Mouse (Mus musculus) MEL (cell line): ENCODE measurements around the gene Gm17359. TPM values are rescaled to one million over a fixed set of nuclear protein-coding genes. Genes with fewer than 3 reads are reported as not detected.

ENCODE experiments used
- DNase-seq: peaks from one replicate; pipeline ENCODE4 v3.0.0; 2011; ENCODE audit warnings: low read depth, low spot score
- H3K27ac ChIP-seq: 2 replicates; pipeline ENCODE4 v1.5.1; 2012; ENCODE audit warnings: low read depth, mild to moderate bottlenecking, control low read depth, low read length, moderate library complexity; ENCODE audit not compliant: control insufficient read depth
- H3K27me3 ChIP-seq, 2 experiments: fragments of 150-350 bp in 1 of 2; sonication (generic) in 1 of 2; 2 replicates each; pipeline ENCODE4 v1.6.1; 2012; ENCODE audit warnings: low read length in 2 of 2, mild to moderate bottlenecking in 2 of 2, improper control_type of control experiment in 1 of 2, moderate library complexity in 1 of 2; ENCODE audit not compliant: insufficient read depth in 2 of 2, control insufficient read depth in 1 of 2
- H3K36me3 ChIP-seq, 2 experiments: 2 replicates each; pipeline ENCODE4 v1.6.1; 2012 to 2014; ENCODE audit warnings: low read length in 2 of 2, improper control_type of control experiment in 1 of 2, inconsistent platforms in 1 of 2, mild to moderate bottlenecking in 1 of 2; ENCODE audit not compliant: insufficient read depth in 2 of 2, control insufficient read depth in 1 of 2
- H3K4me1 ChIP-seq, 2 experiments: fragments of 150-350 bp in 1 of 2; sonication (generic) in 1 of 2; 2 replicates each; pipeline ENCODE4 v1.6.1; 2012; ENCODE audit warnings: low read length in 2 of 2, improper control_type of control experiment in 1 of 2, mild to moderate bottlenecking in 1 of 2; ENCODE audit not compliant: insufficient read depth in 2 of 2, control insufficient read depth in 1 of 2
- H3K4me3 ChIP-seq, 2 experiments: fragments of 150-350 bp in 1 of 2; sonication (generic) in 1 of 2; 2 replicates each; pipeline ENCODE4 v1.5.1; 2012; ENCODE audit warnings: low read depth in 2 of 2, low read length in 2 of 2, mild to moderate bottlenecking in 2 of 2, moderate library complexity in 2 of 2, control low read depth in 1 of 2, improper control_type of control experiment in 1 of 2; ENCODE audit not compliant: control insufficient read depth in 1 of 2, insufficient read depth in 1 of 2
- H3K79me2 ChIP-seq: 2 replicates; pipeline ENCODE4 v1.6.1; 2012; ENCODE audit warnings: mild to moderate bottlenecking, low read length, moderate library complexity; ENCODE audit not compliant: control insufficient read depth, poor library complexity, insufficient read depth
- H3K9ac ChIP-seq: 2 replicates; pipeline ENCODE4 v1.6.1; 2012; ENCODE audit warnings: low read depth, mild to moderate bottlenecking, control low read depth, low read length, moderate library complexity; ENCODE audit not compliant: control insufficient read depth, poor library complexity, severe bottlenecking
- H3K9me3 ChIP-seq: fragments of 150-350 bp; sonication (generic); replicated peaks from 2 replicates; pipeline ENCODE4 v1.6.1; 2012; ENCODE audit warnings: mild to moderate bottlenecking, low read length, improper control_type of control experiment, moderate library complexity; ENCODE audit not compliant: insufficient read depth
- BHLHE40 ChIP-seq: IDR thresholded peaks from 2 replicates; pipeline ENCODE4 v1.6.1; 2012; ENCODE audit warnings: low read depth, mild to moderate bottlenecking, inconsistent platforms, low read length, improper control_type of control experiment, borderline replicate concordance
- CHD1 ChIP-seq: IDR thresholded peaks from 2 replicates; pipeline ENCODE4 v1.6.1; 2012; ENCODE audit warnings: low read depth, mild to moderate bottlenecking, inconsistent platforms, low read length, improper control_type of control experiment
- CHD2 ChIP-seq: IDR thresholded peaks from 2 replicates; pipeline ENCODE4 v1.6.1; 2011; ENCODE audit warnings: low read length, improper control_type of control experiment
- CTCF ChIP-seq, 3 experiments: IDR thresholded peaks in 2 of 3; conservative IDR thresholded peaks in 1 of 3; 2 replicates each; pipeline ENCODE4 v1.5.1; 2011 to 2012; ENCODE audit warnings: low read length in 3 of 3, low read depth in 2 of 3, mild to moderate bottlenecking in 2 of 3, improper control_type of control experiment in 1 of 3, inconsistent platforms in 1 of 3, mixed read lengths in 1 of 3, moderate library complexity in 1 of 3; ENCODE audit not compliant: control insufficient read depth in 1 of 3, insufficient read depth in 1 of 3, poor library complexity in 1 of 3, severe bottlenecking in 1 of 3
- ELF1 ChIP-seq: IDR thresholded peaks from 2 replicates; pipeline ENCODE4 v1.6.1; 2014; ENCODE audit warnings: low read depth, mild to moderate bottlenecking, inconsistent platforms, low read length, improper control_type of control experiment, moderate library complexity
- EP300 ChIP-seq, 2 experiments: IDR thresholded peaks; 2 replicates each; pipeline ENCODE4 v1.6.1; 2011; ENCODE audit warnings: improper control_type of control experiment in 2 of 2, low read length in 2 of 2, low read depth in 1 of 2, mild to moderate bottlenecking in 1 of 2
- ETS1 ChIP-seq: IDR thresholded peaks from 2 replicates; pipeline ENCODE4 v1.6.1; 2012; ENCODE audit warnings: low read depth, mild to moderate bottlenecking, inconsistent platforms, low read length, improper control_type of control experiment, moderate library complexity
- GABPA ChIP-seq: IDR thresholded peaks from 2 replicates; pipeline ENCODE4 v1.6.1; 2012; ENCODE audit warnings: low read depth, mild to moderate bottlenecking, inconsistent platforms, low read length, improper control_type of control experiment, moderate library complexity
- GATA1 ChIP-seq: IDR thresholded peaks from 2 replicates; pipeline ENCODE4 v1.6.1; 2011; ENCODE audit warnings: low read depth, low read length, improper control_type of control experiment
- KAT2A ChIP-seq: conservative IDR thresholded peaks from 2 replicates; pipeline ENCODE4 v1.6.1; 2012; ENCODE audit warnings: low read depth, low read length, improper control_type of control experiment, inconsistent platforms
- MAFK ChIP-seq: IDR thresholded peaks from 2 replicates; pipeline ENCODE4 v1.6.1; 2011; ENCODE audit warnings: low read depth, mild to moderate bottlenecking, low read length, improper control_type of control experiment, borderline replicate concordance
- MEF2A ChIP-seq: IDR thresholded peaks from 2 replicates; pipeline ENCODE4 v1.6.1; 2014; ENCODE audit warnings: low read depth, mild to moderate bottlenecking, inconsistent platforms, low read length, improper control_type of control experiment; ENCODE audit not compliant: poor library complexity, insufficient replicate concordance, severe bottlenecking; ENCODE audit errors: extremely low read depth
- MYB ChIP-seq: IDR thresholded peaks from 2 replicates; pipeline ENCODE4 v1.6.1; 2011; ENCODE audit warnings: mild to moderate bottlenecking, low read depth, low read length, improper control_type of control experiment
- NELFE ChIP-seq: IDR thresholded peaks from 2 replicates; pipeline ENCODE4 v1.6.1; 2011; ENCODE audit warnings: low read depth, low read length, improper control_type of control experiment
- POLR2AphosphoS2 ChIP-seq: IDR thresholded peaks from 2 replicates; pipeline ENCODE4 v1.6.1; 2011; ENCODE audit warnings: low read length, improper control_type of control experiment
- RCOR1 ChIP-seq: IDR thresholded peaks from 2 replicates; pipeline ENCODE4 v1.6.1; 2012; ENCODE audit warnings: low read depth, mild to moderate bottlenecking, inconsistent platforms, low read length, improper control_type of control experiment
- TAL1 ChIP-seq: IDR thresholded peaks from 2 replicates; pipeline ENCODE4 v1.6.1; 2012; ENCODE audit warnings: mild to moderate bottlenecking, inconsistent platforms, low read length, moderate library complexity, mixed read lengths
- TBP ChIP-seq: IDR thresholded peaks from 2 replicates; pipeline ENCODE4 v1.8.0; 2011; ENCODE audit warnings: low read depth, low read length, improper control_type of control experiment
- UBTF ChIP-seq: IDR thresholded peaks from 2 replicates; pipeline ENCODE4 v1.6.1; 2012; ENCODE audit warnings: low read depth, mild to moderate bottlenecking, inconsistent platforms, low read length, improper control_type of control experiment, moderate library complexity, borderline replicate concordance; ENCODE audit not compliant: insufficient read depth
- USF1 ChIP-seq: IDR thresholded peaks from 2 replicates; pipeline ENCODE4 v1.6.1; 2014; ENCODE audit warnings: low read depth, mild to moderate bottlenecking, inconsistent platforms, low read length, improper control_type of control experiment, moderate library complexity
- ZC3H11A ChIP-seq: IDR thresholded peaks from 2 replicates; pipeline ENCODE4 v1.6.1; 2012; ENCODE audit warnings: low read depth, mild to moderate bottlenecking, inconsistent platforms, low read length, improper control_type of control experiment
- polyA plus RNA-seq, 2 experiments: library from polyadenylated mRNA; stranded (reverse) in 1 of 2; unstranded in 1 of 2; fragments of >175 nt in 1 of 2; fragments of >200 nt in 1 of 2; gene quantifications; 2 replicates each; pipeline versions ENCODE4 v1.2.1 to v1.2.4; 2012; ENCODE audit warnings: low replicate concordance in 2 of 2, low read depth in 1 of 2; ENCODE audit not compliant: insufficient read length in 2 of 2, insufficient read depth in 1 of 2, missing spikeins in 1 of 2
- total RNA-seq: library from RNA; depleted of rRNA; stranded (reverse); fragments of 300-350 nt; gene quantifications from 2 replicates; pipeline ENCODE4 v1.2.3, GENCODE M21; 2012

The Gm17359 gene
- total and polyA plus RNA-seq, 3 experiments = 0.15 TPM; not detected in 2

DNA sequence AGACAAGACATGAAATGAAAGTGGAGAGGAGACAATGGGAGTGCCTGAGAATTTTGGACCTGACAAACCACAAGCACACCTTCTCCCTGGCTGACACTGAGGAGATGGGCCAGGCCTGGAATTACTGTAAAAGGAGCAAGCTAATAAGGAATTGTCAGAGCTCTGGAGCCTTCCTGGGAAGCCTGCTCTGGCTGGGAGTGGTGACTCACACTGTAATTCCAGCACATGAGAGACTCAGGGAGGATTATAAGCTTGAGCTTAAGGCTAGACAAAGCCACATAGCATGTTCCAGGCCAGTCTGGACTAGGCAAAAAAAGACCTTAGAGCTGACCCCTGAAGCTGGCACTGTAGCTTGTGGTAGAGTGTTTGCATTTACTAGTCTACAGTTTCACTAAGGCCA lies 24.6 kb upstream of the Gm17359 start:
- Histone ChIP-seq H3K27ac (no peak overlapping the region), H3K9me3 (no peaks in the 10 kb centered on the region), H3K79me2 (no peaks in the 10 kb centered on the region), H3K4me1 (no peaks in the 10 kb centered on the region), H3K27me3 (no peaks in the 10 kb centered on the region; a peak in 2 of 4 replicates), H3K36me3 (no peaks in the 10 kb centered on the region), H3K9ac (no peak overlapping the region), H3K4me3 (no peak overlapping the region)
- TF ChIP-seq NELFE = no peak
- no peak for DNase-seq

DNA sequence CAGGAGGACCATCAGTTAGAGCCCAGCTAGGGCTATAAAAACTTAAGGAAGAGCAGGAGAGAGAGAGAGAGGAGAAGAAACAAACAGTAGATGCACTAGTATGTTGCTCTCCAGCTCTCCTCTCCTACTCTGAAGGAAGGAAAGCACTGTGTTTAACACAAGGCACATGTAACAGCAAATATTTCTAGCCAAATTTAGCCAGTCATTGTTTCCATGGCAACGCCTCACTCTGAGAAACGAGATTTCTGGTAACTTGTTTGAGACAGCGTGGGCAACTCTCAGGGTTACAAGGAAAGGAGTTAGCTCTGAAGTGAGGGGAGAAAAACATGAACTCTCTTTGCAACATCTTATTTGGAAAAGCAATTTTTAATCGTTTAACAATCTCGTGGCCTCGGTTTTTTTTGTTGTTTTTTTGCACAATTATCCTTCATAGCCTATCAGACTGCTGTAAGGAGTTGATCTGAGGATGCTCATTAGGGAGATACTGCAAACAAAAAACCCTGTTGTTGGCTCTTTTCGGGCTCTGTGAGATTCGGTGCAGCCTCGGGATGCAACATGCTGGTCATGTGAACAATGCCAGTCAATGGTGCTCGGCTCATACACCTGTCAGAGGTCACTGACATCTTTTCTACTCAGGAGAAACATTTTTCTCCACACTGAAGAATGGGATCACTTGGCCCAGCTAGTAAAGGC lies 22.3 kb upstream of the Gm17359 start:
- Histone ChIP-seq H3K27ac (no peak overlapping the region), H3K36me3 (no peaks in the 10 kb centered on the region), H3K9ac (no peak overlapping the region), H3K9me3 (no peaks in the 10 kb centered on the region), H3K27me3 (no peaks in the 10 kb centered on the region; a peak in 2 of 4 replicates), H3K4me3 (no peak overlapping the region), H3K4me1 (no peaks in the 10 kb centered on the region), H3K79me2 (no peaks in the 10 kb centered on the region)
- DNase-seq = no peak
- no peak for TF ChIP-seq TBP
- no peak for TF ChIP-seq RCOR1
- no peak for TF ChIP-seq ETS1
- no peak for TF ChIP-seq TAL1
- TF ChIP-seq MYB = no peak
- TF ChIP-seq KAT2A = no peak
- TF ChIP-seq POLR2AphosphoS2 = no peak
- no peak for TF ChIP-seq GATA1
- TF ChIP-seq MEF2A = no peak
- no peak for TF ChIP-seq MAFK
- no peak for TF ChIP-seq EP300 (IDR thresholded peaks at IDR 0.05; ENCODE audit: low read depth in 1 of 2, low read length in 2 of 2)
- no peak for TF ChIP-seq UBTF
- TF ChIP-seq CHD2 = no peak
- no peak for TF ChIP-seq ELF1
- no peak for TF ChIP-seq CTCF (IDR thresholded peaks at IDR 0.05 in 2 of 3, conservative IDR thresholded peaks at IDR 0.05 in 1 of 3; ENCODE audit: control insufficient read depth in 1 of 3, insufficient read depth in 1 of 3, low read depth in 2 of 3, low read length in 3 of 3, poor library complexity in 1 of 3, severe bottlenecking in 1 of 3)
- no peak for TF ChIP-seq BHLHE40
- TF ChIP-seq CHD1 = no peak
- no peak for TF ChIP-seq USF1
- TF ChIP-seq ZC3H11A = no peak
- no peak for TF ChIP-seq GABPA
